Mouse (Mus musculus) fibroblast of lung, adult 2 months (primary cell): Measurements from ENCODE around the gene Fam117b.
A peak's percentile ranks its signal among the peaks of the same experiment; 100 is the strongest.

Experiments used
- DNase-seq: peaks from one replicate; pipeline ENCODE4 v3.0.0-alpha.2; 2011; ENCODE audit warnings: low read depth

Fam117b gene

DNA sequence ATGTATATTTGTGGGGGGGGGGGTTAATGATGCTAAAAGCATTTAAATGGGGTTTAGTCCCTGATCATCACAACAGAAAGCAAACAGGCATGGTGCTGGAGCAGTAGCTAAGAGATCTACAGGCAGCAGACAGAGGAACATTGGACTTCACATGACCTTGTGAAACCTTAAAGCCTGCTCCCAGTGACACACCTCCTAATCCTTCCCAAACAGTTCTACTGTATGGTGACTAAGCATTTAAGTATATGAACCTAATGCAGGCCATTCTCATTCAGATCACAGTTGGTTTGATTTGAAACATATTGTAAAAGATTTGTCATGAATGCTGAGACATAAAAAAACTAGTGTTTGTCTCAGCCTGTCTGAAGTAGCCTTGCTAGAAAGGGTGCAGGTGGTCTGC is 73.8 kb downstream of the Fam117b start:
- DNase-seq, result no peak

DNA sequence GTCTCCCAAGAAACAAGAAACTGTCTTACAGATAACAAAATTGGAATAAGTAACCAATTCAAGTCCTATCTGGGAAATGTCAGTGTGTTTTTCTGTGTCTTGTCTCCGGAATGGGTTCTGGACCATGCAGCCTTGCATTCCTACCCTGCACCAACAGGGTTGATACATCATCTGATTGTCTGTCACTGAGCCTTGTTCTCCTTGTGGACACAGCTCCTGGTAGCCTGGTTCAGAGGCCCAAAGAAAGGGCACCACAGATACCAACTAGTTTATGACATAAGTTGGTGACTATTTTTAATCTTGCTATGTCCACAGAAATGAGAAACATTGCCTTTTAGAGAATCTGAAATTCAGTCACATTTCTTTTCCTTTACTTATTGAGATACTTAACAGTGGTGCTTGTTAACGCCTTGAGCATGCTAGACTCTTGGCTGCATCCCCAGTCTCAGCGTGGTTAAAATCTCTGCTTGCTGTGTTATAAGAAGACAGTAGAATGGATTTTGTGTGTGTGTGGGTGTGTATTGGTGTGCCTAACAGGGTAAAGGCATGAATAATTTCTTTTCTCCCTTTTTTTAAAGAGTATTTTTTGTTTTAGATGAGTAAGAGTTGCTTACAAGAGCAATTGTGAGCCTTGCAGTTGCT is 74.7 kb downstream of the Fam117b start:
- peak; percentile 15 for DNase-seq

DNA sequence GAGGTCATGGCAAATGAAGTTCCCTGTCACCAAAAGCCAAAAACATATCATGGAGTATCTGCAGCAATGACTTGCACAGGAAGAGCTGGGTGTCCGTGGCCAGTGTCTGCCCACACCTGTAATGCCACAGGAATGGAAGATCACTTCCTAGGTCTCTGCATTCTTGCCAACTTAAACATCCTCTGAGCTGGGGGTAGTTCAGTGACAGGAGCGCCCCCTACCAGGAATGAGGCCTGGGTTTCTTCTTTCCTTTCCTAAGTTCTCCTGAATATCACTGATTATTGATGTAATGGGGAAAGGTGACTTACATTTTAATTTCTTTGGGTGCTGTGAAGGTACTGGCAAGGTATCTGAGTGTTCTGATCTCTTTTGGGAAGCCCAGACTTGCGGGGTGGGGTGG is 82.8 kb downstream of the Fam117b start:
- no peak for DNase-seq

DNA sequence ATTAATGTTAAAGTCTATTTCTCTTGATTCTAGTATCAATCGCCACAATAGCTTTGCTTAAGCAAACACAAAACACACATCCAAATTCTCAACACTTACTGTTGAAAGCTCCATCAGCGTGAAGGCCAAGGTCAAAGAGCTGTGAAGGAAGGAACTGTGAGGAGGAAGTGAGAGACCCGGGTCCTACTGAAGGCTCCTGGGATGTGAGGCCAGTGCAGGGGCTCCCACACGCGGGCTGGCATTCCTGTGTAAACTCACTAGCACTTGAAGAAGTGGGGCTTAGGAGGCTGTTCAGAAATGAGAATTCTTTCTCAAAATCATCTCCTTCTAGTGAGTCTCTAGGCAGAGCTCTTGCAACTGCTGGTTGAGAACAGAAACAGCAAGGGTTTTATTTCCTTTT is 84.5 kb downstream of the Fam117b start:
- DNase-seq, result no peak

DNA sequence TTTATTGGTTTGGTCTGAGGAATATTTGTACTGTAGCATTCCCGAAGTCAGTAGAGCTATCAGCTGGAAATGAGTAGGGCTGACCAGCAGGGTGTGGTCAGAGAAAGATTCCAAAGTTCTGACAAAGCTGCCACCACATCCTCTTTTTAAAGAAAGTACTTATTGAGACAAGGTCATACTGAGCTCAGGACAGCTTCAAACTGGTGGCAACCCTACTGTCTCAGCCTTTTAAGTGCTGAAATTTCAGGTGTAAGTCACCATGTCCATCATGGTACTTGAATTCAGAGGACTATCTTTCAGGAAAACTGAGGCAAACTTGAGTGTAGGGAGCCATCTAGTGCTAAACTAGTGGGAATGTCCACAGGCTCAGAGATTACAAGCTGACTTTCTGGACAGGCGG is 87.5 kb downstream of the Fam117b start:
- DNase-seq, result peak; percentile 41

DNA sequence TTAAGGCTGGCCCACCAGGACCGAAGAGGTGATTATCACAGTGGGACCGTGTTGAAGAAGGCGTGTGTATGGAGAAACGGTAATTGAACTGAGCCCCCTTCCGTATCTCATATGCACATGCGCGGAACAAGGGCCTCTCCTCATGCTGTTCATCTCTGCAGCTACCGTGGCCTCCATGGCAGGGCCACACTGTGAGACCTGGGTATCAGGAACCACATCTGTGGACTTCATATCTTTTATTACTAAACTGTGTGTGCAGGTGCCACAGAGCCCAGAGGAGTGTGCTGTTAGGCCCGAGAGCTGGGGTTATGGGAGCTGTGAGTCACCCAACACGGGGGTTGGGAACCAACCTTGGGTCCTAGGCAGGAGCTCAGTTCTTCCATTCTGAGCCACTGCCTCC is 94.5 kb downstream of the Fam117b start:
- no peak for DNase-seq

DNA sequence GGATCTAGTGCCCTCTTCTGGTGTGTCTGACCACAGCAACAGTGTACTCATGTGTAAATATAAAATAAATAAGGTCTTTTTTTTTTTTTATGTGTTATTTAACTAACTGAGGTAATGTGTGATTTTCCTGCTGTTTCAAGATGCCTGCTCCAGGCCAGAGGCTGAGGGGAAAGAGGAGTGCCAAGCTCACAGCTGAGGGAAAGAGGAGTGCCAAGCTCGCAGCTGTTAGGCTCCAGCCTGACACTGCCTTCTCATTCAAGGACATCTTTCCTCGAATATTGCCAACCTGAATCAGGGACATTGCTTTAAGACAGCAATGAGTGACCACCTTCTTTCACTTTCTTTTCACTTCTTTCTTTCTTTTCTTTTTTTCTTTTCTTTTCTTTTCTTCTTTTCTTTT is 95.9 kb downstream of the Fam117b start:
- DNase-seq, result no peak

DNA sequence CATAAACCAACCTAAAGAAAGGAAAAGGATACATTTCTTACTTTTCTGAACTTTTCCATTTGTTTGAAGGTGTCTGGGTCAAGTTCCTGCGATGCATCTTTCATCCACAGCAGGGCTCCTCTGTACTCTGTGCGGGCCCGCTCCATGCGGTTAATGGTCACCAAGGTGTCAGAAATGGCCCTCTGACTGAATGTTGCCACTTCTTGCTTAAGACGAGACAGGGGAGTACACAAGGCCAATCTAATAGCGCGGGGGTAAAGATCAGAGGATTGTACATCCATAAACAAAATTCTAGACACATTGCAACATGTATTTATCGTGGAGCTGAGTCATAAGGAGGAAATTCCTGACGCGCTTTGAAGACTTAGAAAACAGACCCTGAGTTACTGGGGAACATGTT is 101.0 kb downstream of the Fam117b start:
- no peak for DNase-seq

DNA sequence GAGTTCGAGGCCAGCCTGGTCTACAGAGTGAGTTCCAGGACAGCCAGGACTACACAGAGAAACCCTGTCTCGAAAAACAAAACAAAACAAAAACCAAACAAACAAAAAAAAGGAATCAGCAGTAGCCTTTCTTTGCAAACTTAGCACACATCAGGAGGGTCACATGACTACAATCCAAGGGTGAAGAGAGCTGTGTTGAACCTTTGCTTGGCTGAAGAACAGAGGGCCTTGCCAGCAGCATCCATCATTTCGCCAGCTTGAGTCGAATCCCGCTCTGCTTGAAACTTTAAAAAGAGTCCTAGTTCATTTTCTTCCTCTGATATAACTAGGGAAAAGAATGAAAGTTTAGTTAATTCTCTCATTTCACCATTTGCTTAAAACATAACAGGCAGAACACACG is 102.7 kb downstream of the Fam117b start:
- no peak for DNase-seq

DNA sequence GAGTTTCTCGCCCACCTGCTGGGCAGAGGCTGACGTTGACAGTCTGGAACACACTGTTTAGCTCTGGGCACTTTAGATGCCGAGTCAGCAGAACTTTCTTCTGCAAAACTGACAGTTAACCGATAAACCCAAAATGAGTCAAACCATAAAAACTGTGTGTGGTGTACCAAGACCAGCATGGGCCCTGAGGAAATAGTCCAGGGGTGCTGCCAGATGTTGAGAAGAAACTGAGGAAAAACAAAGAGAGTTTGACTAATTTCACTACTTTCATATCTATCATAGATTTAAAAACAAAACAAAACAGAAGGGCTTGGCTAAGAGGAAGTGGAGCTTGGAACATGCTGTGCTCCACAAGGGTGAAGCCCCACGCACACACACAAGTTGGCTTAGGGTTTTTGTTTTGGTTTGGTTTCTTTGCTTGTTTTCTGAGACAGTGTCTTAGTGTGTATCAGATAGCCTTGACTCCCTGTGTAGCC is 103.4 kb downstream of the Fam117b start:
- DNase-seq, result peak; percentile 26

DNA sequence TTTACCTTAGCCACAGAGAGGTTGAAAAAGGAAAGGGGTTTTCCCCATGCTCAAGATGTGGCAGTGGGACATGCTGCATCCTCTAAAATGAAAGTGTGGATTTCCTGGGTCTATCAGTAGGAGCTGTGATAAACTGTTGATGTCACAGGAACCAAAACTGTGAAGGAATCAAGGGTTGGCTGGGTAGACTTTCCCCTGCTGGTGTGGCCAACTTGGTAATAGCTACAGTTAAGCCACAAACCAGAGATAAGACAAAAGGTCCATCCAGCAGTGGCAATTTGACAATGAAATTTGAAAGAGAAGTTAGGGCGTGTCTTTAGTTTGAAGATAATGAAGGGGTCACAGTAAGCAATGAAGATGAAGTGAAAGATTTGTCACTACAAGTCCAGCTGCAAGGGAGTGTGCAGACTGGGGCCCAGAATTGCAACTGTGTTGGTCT is 104.2 kb downstream of the Fam117b start:
- DNase-seq, result no peak
